Mouse (Mus musculus): ENCODE measurements around the gene Cfap73.

The Cfap73 gene

DNA sequence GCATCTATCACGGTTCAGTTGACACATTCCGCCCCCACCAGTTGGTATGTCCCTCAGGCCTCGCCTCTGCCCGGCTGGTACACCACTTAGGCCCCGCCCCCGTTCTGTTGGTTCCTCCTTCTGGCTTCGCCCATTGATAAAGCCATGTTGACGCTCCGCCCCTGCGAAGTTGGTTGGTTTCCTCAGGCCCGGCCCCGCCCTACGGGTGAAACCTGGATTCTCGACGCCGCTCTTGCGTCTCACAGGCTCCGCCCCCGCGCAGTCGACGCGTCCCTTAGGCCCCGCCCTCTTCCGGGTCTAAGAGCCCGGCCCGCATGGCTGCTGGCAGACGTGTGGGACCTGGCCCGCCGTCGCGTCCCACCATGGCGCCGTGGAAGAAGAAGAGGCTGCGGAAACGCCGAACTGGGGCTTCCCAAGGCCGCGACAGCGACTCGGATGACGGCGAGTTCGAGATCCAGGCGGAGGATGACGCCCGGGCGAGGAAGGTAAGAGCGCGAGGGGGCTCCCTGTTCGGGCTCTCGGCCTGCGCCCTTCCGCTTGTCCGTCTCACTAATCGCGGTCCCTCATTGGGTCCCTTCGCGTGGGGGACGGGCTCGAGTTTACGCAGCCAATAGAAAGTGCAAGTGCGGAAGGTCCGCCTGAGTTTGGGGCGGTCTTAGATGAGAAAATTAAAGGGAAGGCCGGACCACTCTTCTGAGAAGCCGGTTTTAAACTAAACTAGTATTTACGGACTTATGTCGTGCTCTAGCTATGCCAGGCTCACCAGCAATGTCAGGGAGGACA is 21.0 kb downstream of the Cfap73 start:
- peak; percentile 100 for DNase-seq (ENCODE audit: low read depth)

DNA sequence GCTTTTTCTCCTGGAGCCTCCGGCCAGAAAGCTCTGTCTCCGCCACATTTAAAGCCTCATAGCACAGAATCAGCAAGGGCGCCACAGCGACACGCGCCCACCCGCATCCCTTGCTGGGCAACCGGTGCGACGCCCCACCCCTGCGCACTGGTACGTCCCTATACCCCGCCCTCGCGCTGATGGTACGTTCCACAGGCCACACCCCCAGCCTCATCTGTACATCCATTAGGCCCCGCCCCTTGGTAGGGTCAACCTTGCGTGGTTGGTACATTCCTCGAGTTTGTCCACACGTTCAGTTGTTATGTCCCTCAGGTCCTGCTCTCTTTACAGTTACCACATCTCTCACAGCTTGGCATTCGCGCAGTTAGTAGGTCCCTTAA is 21.6 kb downstream of the Cfap73 start, which contains the start of the genes Rita1 and Ddx54:
TSS of gene Rita1 (minus strand) at position 148 of the 380 bp plus-strand sequence.
TSS of gene Ddx54 (plus strand) at position 298 of the 380 bp plus-strand sequence.
- no peak for DNase-seq (ENCODE audit: low read depth)

DNA sequence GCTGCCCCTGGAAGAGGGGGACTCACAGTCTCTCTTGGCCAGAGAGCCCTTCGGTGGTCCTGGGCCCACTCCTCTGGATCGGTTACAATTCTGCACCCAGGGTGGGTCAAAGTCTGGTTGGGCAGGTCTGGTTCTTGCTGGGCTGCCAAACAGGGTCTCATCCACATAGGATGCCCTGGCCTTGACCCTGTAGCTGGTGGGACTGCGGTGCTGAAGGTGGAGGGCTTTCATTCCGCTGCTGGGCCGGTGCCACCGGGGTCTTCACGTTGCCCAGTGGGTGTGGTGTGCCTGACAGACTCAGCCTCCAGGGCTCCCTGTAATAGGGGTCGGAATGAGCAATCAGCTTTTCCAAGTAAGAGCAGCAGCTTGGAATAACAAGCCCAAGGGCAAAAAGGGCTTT is 22.6 kb downstream of the Cfap73 start:
- DNase-seq (ENCODE audit: low read depth) = no peak

DNA sequence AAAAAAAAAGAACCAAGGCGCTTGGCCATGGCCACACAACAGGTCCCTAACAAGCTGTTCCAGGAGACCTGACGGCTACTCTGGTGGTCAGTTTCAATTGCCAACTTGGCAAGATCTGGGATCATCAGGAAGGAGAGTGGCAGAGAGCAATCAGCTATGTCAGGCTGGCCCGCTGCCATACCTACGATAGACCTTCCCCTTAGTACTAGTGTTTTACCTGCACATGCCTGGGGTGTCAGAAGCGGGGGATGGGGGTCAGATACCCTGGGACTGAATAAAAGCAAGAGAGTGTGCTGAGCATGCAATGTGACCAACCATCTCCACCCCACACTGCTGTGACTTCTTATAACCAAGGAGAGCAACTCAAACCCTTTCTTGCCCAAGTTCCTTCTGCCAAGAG is 23.1 kb downstream of the Cfap73 start:
- DNase-seq (ENCODE audit: low read depth) = no peak

DNA sequence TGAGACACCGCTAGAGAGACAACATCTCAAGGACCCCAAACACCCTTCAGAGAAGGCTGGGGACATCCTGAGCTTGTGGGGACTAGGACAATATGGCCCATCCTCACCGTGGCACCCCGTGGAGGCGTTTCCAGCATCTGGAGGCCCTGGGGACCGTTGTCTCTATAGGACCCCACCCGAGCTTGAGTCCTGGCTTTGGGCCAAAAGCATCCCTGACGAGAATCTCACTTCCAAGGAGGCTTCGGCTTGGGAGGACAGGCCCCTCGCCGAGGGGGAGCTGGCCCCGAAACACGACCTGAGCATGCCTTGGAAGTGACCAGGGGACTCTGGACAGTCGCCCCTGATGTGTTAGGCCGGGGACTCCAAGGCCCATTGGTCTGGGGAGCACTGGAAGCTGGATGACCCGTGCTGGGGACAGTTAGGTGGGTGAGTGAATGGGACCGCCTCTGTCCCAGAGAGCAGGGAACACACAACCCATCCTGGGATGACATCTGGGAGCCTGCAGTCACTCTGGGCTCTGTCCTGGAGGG is 24.7 kb downstream of the Cfap73 start:
- DNase-seq (ENCODE audit: low read depth) = no peak

DNA sequence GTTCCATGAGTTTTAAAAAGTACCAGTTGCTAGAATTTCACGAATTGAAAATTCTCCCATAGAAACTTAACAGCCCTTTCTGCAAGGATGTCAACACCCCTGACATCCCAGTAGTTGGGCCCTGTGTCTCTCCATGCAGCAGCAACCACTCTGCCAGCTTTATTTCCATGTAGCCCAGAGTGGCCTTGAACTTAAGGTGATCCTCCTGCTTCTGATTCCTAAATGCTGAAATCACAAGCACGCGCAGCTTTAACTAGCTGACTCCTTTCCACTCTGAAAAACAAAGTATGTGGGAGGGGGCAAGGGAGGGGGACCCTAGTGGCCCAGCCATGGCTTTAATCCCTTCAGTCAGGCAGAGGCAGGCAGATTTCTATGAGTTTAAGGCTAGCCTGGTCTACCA is 26.7 kb downstream of the Cfap73 start:
- DNase-seq (ENCODE audit: low read depth) = no peak

DNA sequence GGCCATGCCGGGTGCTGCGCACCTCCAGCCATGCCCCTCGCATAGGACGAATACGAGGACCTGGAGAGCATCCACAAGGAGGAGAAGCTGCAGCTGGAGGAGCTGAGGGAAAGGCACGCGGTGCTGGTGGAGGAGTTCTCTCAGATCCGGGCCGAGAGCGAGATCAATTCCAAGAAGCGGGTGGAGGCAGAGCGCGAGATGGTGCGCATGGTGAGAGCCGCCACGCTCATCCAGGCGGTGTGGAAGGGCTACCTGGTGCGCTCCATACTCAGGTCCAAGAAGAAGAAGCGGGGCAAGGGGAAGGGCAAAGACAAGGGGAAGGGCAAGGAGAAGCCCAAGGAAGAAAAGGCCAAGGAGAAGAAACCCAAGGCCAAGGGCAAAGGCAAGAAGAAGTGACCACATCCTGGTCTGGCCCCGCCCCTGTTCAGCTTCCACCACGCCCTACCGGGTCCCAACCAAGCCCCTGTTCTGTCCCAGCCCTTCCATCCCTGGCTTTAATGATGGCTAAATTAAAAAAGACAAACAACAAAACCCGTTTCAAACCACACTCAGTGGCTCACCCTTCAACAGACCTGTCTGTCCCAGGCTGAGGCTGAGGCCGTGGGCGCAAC is 27.3 kb downstream of the Cfap73 start:
- no peak for DNase-seq (ENCODE audit: low read depth)

DNA sequence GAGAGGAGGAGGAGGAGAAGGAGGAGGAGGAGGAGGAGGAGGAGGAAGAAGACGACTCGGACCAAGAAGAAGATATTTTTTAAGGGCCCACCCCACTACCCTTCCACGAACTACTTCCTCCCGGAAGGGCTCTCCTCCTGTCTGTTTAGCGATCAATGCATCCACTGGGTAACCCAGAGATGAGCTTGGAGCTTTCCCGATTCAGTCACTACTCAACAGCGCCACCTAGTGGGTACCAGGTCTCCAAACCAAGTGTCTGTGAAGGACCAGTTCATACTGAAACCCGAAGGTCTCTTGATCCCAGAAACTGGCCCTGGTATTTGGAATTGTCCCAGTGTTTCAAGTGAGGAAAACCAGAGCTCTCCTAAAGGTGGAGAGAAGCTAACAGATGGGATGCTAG is 28.3 kb downstream of the Cfap73 start:
- peak; percentile 96 for DNase-seq (ENCODE audit: low read depth)

DNA sequence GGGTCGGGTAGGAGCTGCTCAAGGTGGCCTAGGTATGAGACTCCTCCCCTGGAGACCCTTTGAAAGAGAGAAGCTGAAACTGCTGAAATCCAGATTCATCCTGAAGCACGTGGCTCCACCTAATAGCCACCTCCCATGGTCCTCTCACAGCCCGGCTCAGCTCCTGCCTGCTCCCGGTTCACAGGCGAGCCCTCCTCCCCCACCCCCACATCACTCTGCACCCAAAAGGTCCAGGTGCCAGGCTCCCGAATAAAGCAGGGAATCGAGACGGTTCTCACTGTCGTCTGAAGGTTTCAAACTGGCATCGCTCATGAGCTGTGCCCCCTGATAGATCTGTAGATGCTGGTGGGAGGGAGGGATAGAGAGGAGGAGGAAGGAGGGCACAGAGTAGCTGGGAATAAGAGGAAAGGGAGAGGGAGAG is 28.8 kb downstream of the Cfap73 start:
- DNase-seq (ENCODE audit: low read depth) = no peak

DNA sequence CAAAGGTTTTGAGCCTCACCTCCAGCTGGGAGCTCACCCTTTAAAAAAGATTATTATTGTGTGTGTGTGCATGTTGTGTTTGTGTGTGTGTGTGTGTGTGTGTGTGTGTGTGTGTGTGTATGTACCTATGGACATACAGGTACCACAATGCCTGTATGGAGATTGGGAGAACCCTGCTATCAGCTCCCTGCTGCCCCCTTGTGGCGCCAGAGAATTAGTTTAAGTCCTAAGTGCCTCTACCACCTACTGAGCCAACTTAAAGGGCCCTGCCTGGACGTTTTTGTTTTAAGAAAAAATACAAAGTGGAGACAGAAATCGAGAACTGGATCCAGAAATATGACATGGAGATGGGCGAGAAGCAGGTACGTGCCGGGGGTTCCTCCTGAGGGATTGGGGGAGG is 29.2 kb downstream of the Cfap73 start:
- DNase-seq (ENCODE audit: low read depth) = peak; percentile 94

DNA sequence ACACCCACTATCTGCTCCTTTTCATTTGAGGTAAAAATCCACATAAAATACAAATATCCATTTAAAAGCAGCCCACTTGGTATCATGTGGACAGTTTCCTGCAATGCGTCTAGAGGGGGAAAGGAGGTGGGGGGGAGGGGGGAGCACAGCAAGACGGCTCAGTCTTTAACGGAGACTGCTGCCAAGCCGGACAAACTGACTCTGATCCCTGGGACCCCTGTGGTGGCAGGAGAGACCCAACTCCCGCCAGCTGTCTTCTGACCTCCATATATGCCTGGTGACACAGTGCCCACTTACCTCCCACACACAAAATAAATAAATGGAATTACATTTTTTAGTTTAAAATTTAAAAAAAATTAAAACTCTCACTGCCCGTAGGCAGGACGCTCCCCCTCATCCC is 30.5 kb downstream of the Cfap73 start:
- no peak for DNase-seq (ENCODE audit: low read depth)

DNA sequence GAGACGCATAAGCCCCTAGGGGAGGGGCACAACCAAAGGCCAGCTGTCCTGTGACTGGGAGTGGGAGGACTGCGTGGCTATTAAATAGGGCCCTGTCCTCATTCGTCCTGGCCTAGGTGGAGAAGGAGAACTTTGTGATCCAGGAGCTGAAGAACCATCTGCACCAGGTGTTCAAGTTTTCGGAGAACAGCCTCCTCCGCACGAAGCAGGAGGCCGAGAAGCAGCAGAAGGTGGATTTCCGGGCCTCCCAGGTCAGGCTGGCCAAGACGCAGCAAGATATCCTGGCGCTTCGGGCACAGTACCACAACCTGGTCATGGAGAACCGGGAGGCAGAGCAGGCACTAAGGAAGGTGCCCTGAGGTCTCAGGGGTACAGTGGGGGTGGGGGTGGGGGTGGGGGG is 31.8 kb downstream of the Cfap73 start:
- DNase-seq (ENCODE audit: low read depth) = no peak

DNA sequence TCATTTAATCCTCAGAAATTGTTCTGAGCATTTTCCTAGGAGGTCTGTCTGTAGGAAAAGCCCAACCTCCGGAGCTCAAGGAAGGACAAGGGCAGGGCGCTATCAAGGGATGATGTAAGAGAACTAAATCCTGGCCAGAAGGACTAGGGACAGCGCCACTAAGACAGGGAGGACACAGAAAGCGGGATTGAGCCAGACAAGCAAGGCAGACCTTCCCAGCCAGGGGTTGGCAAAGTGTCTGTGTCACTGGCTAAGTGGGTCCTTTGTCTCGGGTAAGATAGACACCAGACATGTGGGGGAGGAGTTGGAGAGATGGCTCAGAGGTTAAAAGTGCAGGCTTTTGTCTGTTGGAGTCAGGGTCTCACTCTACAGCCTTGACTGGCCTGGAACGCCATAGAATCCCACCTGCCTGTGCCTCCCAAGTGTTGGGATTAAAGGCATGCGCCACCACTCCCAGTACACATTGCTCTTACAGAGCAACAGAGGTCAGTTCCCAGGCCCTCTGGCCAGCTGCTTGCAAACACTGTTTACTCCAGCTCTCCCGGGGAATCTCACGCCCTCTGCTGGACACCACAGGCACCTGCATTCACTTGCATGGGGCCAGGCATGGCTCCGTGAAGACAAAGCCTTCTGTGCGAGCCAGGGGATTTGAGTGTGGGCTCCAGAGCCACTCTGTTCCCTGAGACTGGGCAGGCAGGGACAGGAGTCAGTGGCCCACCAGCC is 32.9 kb downstream of the Cfap73 start:
- DNase-seq (ENCODE audit: low read depth) = peak; percentile 58

DNA sequence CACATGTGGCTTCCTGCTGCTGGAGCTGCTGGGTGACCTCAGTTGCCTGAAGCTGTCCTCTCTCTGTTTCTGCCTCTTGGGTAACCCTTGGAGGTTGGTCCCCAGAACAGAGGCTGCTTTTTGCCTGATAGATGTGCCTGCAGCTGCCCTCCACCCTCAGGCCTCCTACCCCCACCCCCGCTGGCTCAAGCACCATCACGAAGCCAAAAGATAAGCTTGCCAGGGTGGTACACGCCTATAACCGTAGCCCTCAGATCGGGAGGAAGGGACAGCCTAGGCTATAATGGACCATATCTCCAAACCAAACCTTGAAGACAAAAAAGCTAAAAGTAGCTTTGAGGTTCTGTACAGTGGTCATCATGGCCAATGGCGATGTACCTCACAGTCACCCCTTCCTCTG is 34.4 kb downstream of the Cfap73 start:
- DNase-seq (ENCODE audit: low read depth) = no peak

DNA sequence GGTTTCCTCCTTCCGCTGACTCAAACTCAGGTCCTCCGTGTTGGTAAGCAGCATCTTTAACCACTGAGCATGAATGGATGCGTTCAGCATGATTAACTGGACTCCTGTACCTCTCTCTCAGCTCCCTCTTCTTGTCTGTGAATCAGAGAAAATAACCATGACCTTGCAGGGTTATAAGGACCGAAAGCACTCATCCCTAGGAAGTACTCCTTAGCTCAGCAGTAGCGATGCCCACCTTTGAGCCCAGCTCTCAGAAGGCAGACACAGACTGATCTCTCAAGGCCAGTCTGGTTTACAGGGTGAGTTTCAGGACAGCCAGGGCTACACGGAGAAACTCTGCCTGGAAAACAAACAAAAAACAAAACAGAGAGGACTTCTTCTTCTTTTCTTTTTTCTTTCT is 39.5 kb downstream of the Cfap73 start:
- no peak for DNase-seq (ENCODE audit: low read depth)

DNA sequence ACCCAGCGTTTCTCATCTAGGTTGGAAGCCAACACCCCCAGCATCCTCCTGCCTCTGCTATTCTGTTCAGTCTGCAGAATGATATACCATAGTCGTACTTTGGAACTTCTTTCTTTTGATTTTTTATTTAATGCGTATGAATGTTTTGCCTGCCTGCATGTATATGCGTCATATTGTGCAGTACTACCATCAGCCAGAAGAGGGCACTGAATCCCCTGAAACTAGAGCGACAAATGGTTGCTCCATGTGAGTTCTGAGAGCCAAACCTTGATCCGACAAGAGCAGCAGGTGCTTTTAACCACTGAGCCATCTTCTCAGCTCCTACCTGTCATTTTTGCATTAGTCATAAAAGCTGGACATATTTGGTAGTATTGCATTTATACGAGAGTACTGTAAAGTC is 41.9 kb downstream of the Cfap73 start:
- DNase-seq (ENCODE audit: low read depth) = peak; percentile 68

DNA sequence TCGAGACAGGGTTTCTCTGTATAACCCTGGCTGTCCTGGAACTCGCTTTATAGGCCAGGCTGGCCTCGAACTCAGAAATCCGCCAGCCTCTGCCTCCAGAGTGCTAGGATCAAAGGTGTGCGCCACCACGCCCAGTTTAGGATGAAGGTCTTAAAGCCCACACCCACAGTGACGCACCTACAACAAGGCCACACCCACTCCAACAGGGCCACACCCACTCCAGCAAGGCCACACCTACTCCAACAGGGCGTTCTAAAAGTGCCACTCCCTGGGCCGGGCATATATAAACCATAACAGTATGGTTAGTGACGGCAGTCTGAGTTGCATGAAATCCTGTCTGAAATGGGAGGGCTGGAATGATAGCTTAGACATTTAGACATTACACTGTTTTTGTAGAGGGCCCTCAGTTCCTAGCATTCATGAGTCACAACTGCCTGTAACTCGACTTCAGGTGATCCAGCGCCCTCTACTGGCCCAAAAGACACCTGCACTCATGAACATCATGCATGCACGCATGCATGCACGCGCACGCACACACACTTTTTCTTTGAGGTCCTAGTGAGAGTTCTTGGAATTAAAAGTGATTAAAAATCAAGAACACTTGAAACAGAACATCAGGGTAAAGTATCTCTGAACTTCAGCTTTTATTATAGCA is 43.6 kb downstream of the Cfap73 start:
- peak; percentile 80 for DNase-seq (ENCODE audit: low read depth)

DNA sequence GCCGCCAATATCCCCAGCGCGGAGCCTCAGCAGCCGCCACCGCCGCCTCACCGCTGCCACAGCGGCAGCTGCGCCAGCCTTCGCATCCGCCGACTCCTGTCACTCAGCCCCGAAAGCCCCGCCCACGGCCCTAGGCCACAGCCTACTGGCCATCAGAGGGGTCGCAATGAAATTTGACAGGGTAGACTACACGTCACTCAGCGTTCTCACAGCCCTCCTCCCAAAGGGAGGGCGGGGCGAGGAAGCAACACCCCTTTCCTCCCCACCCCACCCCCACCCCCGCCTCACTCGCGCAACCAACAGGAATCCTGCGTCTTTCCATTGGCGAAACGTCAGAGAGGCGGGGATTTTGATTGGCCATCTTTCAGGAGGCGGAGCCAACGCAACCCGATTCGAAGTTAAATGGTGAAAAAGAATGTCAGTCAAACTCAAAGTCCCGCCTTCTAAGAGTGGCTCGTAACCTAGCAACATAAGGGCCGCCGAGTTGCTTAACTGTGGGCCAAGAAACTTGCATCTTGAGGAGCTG is 45.4 kb downstream of the Cfap73 start, which contains the start of the genes Tpcn1 and Iqcd:
TSS of gene Tpcn1 (minus strand) at position 105 of the 526 bp plus-strand sequence.
TSS of gene Iqcd (plus strand) at position 448 of the 526 bp plus-strand sequence.
- DNase-seq (ENCODE audit: low read depth) = peak; percentile 100

DNA sequence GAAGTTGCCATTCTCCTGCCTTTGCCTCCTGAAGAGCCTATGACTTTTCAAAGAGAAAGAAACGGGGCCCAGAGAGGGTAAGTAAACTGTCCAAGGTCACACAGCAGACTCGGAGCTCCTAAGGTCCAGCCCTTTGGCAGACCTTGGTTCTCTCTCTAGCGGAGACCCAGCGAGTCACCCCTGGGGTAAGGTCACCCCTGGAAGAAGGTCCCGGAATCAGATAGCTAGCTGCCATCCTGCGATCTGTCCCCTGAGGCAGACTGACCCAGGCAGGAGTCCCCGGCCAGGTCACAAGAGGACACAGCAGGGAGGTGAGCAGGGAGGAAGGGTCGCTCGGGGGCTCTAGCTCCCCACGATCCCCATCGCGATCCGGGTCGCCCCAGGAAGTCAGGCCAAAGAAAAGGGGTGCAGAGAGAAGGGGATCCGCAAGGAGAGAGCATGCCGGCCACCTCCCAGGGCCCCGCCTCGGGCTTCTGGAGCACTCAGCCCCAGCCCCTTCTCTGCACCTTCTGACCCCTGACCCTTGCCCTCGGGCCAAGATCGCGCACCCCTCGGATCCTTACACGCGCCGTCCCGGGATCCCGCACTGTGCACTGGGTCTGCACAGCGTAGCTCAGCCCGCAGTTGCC is 46.0 kb downstream of the Cfap73 start:
- DNase-seq (ENCODE audit: low read depth) = no peak

DNA sequence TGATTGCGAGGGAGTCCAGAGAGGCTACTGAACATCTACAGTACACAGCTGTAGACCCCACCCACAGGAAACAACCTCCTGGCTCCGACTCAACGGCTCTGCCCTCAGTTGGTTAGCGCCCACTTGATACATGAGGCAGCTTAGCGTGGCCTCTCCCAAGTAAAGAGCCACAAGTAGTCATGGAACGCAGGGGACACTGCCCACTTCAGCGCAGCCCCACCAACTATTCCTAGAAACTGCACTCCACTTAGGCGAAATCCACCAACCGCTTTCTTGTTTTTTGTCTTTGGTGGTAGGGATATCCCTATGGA is 46.5 kb downstream of the Cfap73 start:
- DNase-seq (ENCODE audit: low read depth) = peak; percentile 75
